ENCODE assay signal across 7 mouse cellular contexts in genomic region chr1:174469736-174470135, GRCm38 (mm10). TPM values are rescaled to one million over a fixed set of nuclear protein-coding genes. Genes with fewer than 3 reads are reported as not detected.
A peak's percentile ranks its signal among the peaks of the same experiment; 100 is the strongest.
DNase-seq lines count a peak whose midpoint lies in the region; ATAC-seq and TF ChIP-seq lines count a peak whose summit lies in the region.

No protein-coding gene starts in this region.

- in situ Hi-C loops in ES-E14 (cut with MboI; ENCODE audit: low sequenced_read_pairs in 2 of 2, unreplicated experiment in 2 of 2): loop anchor here in 1 of 2 experiments (10.0 kb wide), 1 partner anchor 305 kb away; no protein-coding TSS in a partner anchor

- no peaks in the 10 kb centered on the region for H3K4me1 ChIP-seq in ES-E14 (ENCODE audit: control insufficient read depth in 2 of 2, insufficient read depth in 2 of 2, low read length in 2 of 2, poor library complexity in 1 of 2)

- ATAC-seq in hematopoietic stem cell, adult 5-6 weeks (replicated peaks in 1 of 2; ENCODE audit: insufficient read depth in 1 of 2, low FRiP score in 2 of 2, low TSS enrichment in 1 of 2, low read depth in 1 of 2, poor library complexity in 2 of 2, severe bottlenecking in 2 of 2): peak; percentile 87 to 94

- no peaks in the 10 kb centered on the region for H3K36me3 ChIP-seq in ES-E14 (ENCODE audit: control insufficient read depth, insufficient read depth, low read length, poor library complexity, severe bottlenecking)

- no peak overlapping the region for H3K9ac ChIP-seq in ES-E14 (ENCODE audit: insufficient read depth, low read depth, low read length, poor library complexity, severe bottlenecking)

- peak; percentile 42 for DNase-seq in ES-E14 (ENCODE audit: low read depth, low spot score)
- DNase-seq in adrenal gland, adult 2 months: peak; percentile 26
- DNase-seq in embryo, embryonic 11 days: peak; percentile 75
- peak; percentile 38 to 40 for DNase-seq in layer of hippocampus, adult 8-10 months (ENCODE audit: low spot score in 2 of 2)
- DNase-seq in lung, postnatal 10 days: peak; percentile 19
- DNase-seq in right cerebral cortex, adult 2 months (ENCODE audit: low spot score in 2 of 2): peak; percentile 60 to 63

- no peak overlapping the region for H3K27ac ChIP-seq in ES-E14 (ENCODE audit: insufficient read depth, low read depth, low read length, poor library complexity, severe bottlenecking)

- H3K4me3 ChIP-seq in ES-E14 (ENCODE audit: insufficient read depth in 1 of 2, low read depth in 1 of 2, low read length in 2 of 2, poor library complexity in 1 of 2, severe bottlenecking in 1 of 2): no peak overlapping the region

- H3K9me3 ChIP-seq in ES-E14 (ENCODE audit: control insufficient read depth, insufficient read depth, low read depth, low read length): no peaks in the 10 kb centered on the region

TF ChIP-seq in ES-E14, 5 proteins besides CTCF, POLR2A, EP300 and RAD21:
- TF ChIP-seq ZC3H11A (IDR thresholded peaks at IDR 0.05; ENCODE audit: borderline replicate concordance, low read depth, low read length) (peak; percentile 70), CHD2 (IDR thresholded peaks at IDR 0.05; ENCODE audit: low read depth, low read length) (no peak), ZNF384 (IDR thresholded peaks at IDR 0.05; ENCODE audit: low read depth, low read length) (no peak), HCFC1 (IDR thresholded peaks at IDR 0.05; ENCODE audit: borderline replicate concordance, insufficient read depth, low read length) (no peak), MAFK (IDR thresholded peaks at IDR 0.05; ENCODE audit: insufficient read depth, low read depth, low read length) (no peak)

RNA-seq across cellular contexts. Expression of gene Olfr220, which starts 27.9 kb away (rescaled TPM):
- not detected in 2 replicates for total RNA-seq in ES-E14 (2012; rRNA removed)
- not detected for total RNA-seq in adrenal gland, adult 2 months (2021)
- polyA plus RNA-seq in adrenal gland, adult 2 months (2012; rRNA removed): not detected in 2 replicates
- not detected in 2 replicates for total RNA-seq in hematopoietic stem cell, adult 5-6 weeks (2017)
- not detected for total RNA-seq in layer of hippocampus, adult 8-10 months (2022)

RNA-seq across cellular contexts. Expression of gene Fmn2, which starts 31.9 kb away (rescaled TPM):
- 1.2 and 2.0 TPM in 2 replicates for total RNA-seq in ES-E14 (2012; rRNA removed)
- 1 to 10 TPM; 3.9 TPM for total RNA-seq in adrenal gland, adult 2 months (2021)
- polyA plus RNA-seq in adrenal gland, adult 2 months (2012; rRNA removed): 0.45 and 0.52 TPM in 2 replicates
- total RNA-seq in hematopoietic stem cell, adult 5-6 weeks (2017): 0.15 and 0.56 TPM in 2 replicates
- total RNA-seq in layer of hippocampus, adult 8-10 months (2022): 10 to 100 TPM; 61.3 to 99.4 (median 76.7) TPM

RNA-seq across cellular contexts. Expression of gene Olfr414, which starts 45.9 kb away (rescaled TPM):
- total RNA-seq in ES-E14 (2012; rRNA removed): not detected in 2 replicates
- not detected for total RNA-seq in adrenal gland, adult 2 months (2021)
- not detected in 2 replicates for polyA plus RNA-seq in adrenal gland, adult 2 months (2012; rRNA removed)
- 0.38 TPM in 1 of 2 replicates, not detected in the other for total RNA-seq in hematopoietic stem cell, adult 5-6 weeks (2017)
- total RNA-seq in layer of hippocampus, adult 8-10 months (2022): not detected

Comparison
In these comparisons a context has a peak if more than half of its experiments do, and no peak if none do; other contexts are left out.
1. DNase-seq: peak in every context shown above with its lines; median percentile 75 in embryo, embryonic 11 days; 62 in right cerebral cortex, adult 2 months; 42 in ES-E14; 39 in layer of hippocampus, adult 8-10 months; 26 in adrenal gland, adult 2 months; 19 in lung, postnatal 10 days.
2. RNA of gene Fmn2, which starts 31.9 kb away (total RNA-seq): 61.3 to 99.4 TPM in layer of hippocampus, adult 8-10 months; 3.9 TPM in adrenal gland, adult 2 months, 1.2 to 2.0 TPM in ES-E14 and 0.15 to 0.56 TPM in hematopoietic stem cell, adult 5-6 weeks; every median in the first group is over 10 times any median in the second.